Mouse (Mus musculus) heart, postnatal 0 days (tissue): Measurements from ENCODE around the gene Hyal3. TPM values are rescaled to one million over a fixed set of nuclear protein-coding genes. Genes with fewer than 3 reads are reported as not detected.
A peak's percentile ranks its signal among the peaks of the same experiment; 100 is the strongest.

Source experiments
- ATAC-seq: fragments of 200-750 bp; cut with Nextera tagmentation; 2 replicates; pipeline ENCODE4 v1.8.0; 2017; ENCODE audit warnings: low read depth, moderate number of reproducible peaks, moderate library complexity; ENCODE audit not compliant: insufficient read depth
- DNase-seq: peaks from one replicate; pipeline ENCODE4 v3.0.0-alpha.2; 2016; ENCODE audit warnings: low spot score
- H3K27ac ChIP-seq: fragments of 300-500 bp; sonication (generic); 2 replicates; pipeline ENCODE4 v1.5.1; 2014; ENCODE audit warnings: low read depth, mild to moderate bottlenecking
- H3K27me3 ChIP-seq: fragments of 300-500 bp; sonication (generic); 2 replicates; pipeline ENCODE4 v1.6.1; 2014; ENCODE audit warnings: low read length, mixed read lengths; ENCODE audit not compliant: control insufficient read depth, insufficient read depth
- H3K36me3 ChIP-seq: fragments of 300-500 bp; sonication (generic); replicated peaks from 2 replicates; pipeline ENCODE4 v1.6.1; 2014; ENCODE audit warnings: low read length, mixed read lengths; ENCODE audit not compliant: control insufficient read depth, insufficient read depth
- H3K4me1 ChIP-seq: fragments of 300-500 bp; sonication (generic); 2 replicates; pipeline ENCODE4 v1.6.1; 2014; ENCODE audit warnings: antibody characterized with exemption; ENCODE audit not compliant: control insufficient read depth, insufficient read depth
- H3K4me2 ChIP-seq: fragments of 300-500 bp; sonication (generic); 2 replicates; pipeline ENCODE4 v1.6.1; 2014; ENCODE audit warnings: low read depth, mild to moderate bottlenecking, low read length, moderate library complexity
- H3K4me3 ChIP-seq: fragments of 300-500 bp; sonication (generic); 2 replicates; pipeline ENCODE4 v1.5.1; 2014; ENCODE audit warnings: low read depth, low read length
- H3K9ac ChIP-seq: fragments of 300-500 bp; sonication (generic); replicated peaks from 2 replicates; pipeline ENCODE4 v1.6.1; 2014; ENCODE audit warnings: low read depth, low read length, mixed read lengths
- H3K9me3 ChIP-seq: fragments of 300-500 bp; sonication (generic); replicated peaks from 2 replicates; pipeline ENCODE4 v1.6.1; 2016; ENCODE audit warnings: low read length; ENCODE audit not compliant: control insufficient read depth
- CTCF ChIP-seq: IDR thresholded peaks from 2 replicates; pipeline ENCODE4 v1.5.1; 2016; ENCODE audit warnings: antibody characterized with exemption, control low read depth, low read depth
- EP300 ChIP-seq: IDR thresholded peaks from 2 replicates; pipeline ENCODE4 v1.6.1; 2016; ENCODE audit warnings: antibody characterized with exemption, low read depth
- WGBS: fragments of 180-500 bp; shearing (Covaris S2); extraction: QIAGEN DNeasy Blood & Tissue Kit; methylation state at CpG from one replicate; pipeline ENCODE4 v1.1.7; 2014; 5-methylcytosine and 5-hydroxymethylcytosine counted together
- polyA plus RNA-seq: library from polyadenylated mRNA; unstranded; fragments of >200 nt; fragmentation: Nextera tagmentation; extraction: Ambion mirVana; gene quantifications from 2 replicates; pipeline ENCODE4 v1.2.1, GENCODE M21; 2015
- total RNA-seq: library from RNA; depleted of rRNA; stranded (reverse); fragments of >200 nt; gene quantifications from 2 replicates; pipeline ENCODE4 v1.2.3, GENCODE M21; 2014; ENCODE audit warnings: low replicate concordance

Hyal3 gene
- total and polyA plus RNA-seq, 2 experiments from 2014 or later: 0.44 to 0.65 TPM

GRCm38 (mm10) chr9:107624951-107625350 lies 44.3 kb downstream of the Hyal3 start:
- H3K36me3 ChIP-seq: peaks cover 25% of the 10 kb centered on the region
- no peak overlapping the region for H3K4me3 ChIP-seq
- no peaks in the 10 kb centered on the region for H3K9me3 ChIP-seq
- peak overlapping the region; percentile 32; the same call in 1 of the 2 replicates for H3K9ac ChIP-seq
- H3K4me1 ChIP-seq: peaks cover 71% of the 10 kb centered on the region
- H3K4me2 ChIP-seq: peak overlapping the region; percentile 14; the same call in 1 of the 2 replicates
- TF ChIP-seq EP300 (no peak), CTCF (no peak)
- no peaks in the 10 kb centered on the region for H3K27me3 ChIP-seq
- DNase-seq (no peak), ATAC-seq (no peak)
- 79% methylated on average over 3 of the region's 3 CpGs for WGBS
- H3K27ac ChIP-seq: peak overlapping the region; percentile 94

GRCm38 (mm10) chr9:107625351-107626128 lies 44.9 kb downstream of the Hyal3 start:
- Histone ChIP-seq H3K36me3 (peaks cover 19% of the 10 kb centered on the region), H3K9ac (0 out of 2 replicates have a peak overlapping the region, but pooled peaks have one; percentile 32), H3K4me2 (0 out of 2 replicates have a peak overlapping the region, but pooled peaks have one; percentile 51), H3K27ac (peak overlapping the region; percentile 94), H3K9me3 (no peaks in the 10 kb centered on the region), H3K4me3 (no peak overlapping the region), H3K4me1 (peaks cover 71% of the 10 kb centered on the region), H3K27me3 (no peaks in the 10 kb centered on the region)
- 84% methylated on average over 12 of the region's 12 CpGs for WGBS
- DNase-seq (no peak), ATAC-seq (no peak)
- TF ChIP-seq EP300 (no peak), CTCF (peak; percentile 38)

GRCm38 (mm10) chr9:107626158-107626843 lies 45.7 kb downstream of the Hyal3 start:
- Histone ChIP-seq H3K27ac (peak overlapping the region; percentile 94), H3K4me2 (peak overlapping the region; percentile 51), H3K9me3 (no peaks in the 10 kb centered on the region), H3K27me3 (no peaks in the 10 kb centered on the region), H3K9ac (peak overlapping the region; percentile 2; the same call in 1 of the 2 replicates), H3K4me3 (0 out of 2 replicates have a peak overlapping the region, but pooled peaks have one; percentile 6), H3K4me1 (peaks cover 69% of the 10 kb centered on the region), H3K36me3 (peaks cover 18% of the 10 kb centered on the region)
- WGBS: 37% methylated on average over 13 of the region's 15 CpGs
- TF ChIP-seq CTCF (no peak), EP300 (no peak)
- DNase-seq (no peak), ATAC-seq (peak; percentile 3; the same call in 1 of the 2 replicates)

- no peak overlapping the region for H3K4me3 ChIP-seq
- peak overlapping the region; percentile 94 for H3K27ac ChIP-seq
- no peak for TF ChIP-seq EP300
- peak; percentile 98 for TF ChIP-seq CTCF
- no peaks in the 10 kb centered on the region for H3K9me3 ChIP-seq
- WGBS: 0% methylated on average over 2 of the region's 2 CpGs
- ATAC-seq (peak; percentile 60), DNase-seq (peak; percentile 79)
- H3K27me3 ChIP-seq: no peaks in the 10 kb centered on the region
- peaks cover 19% of the 10 kb centered on the region for H3K36me3 ChIP-seq
- peaks cover 66% of the 10 kb centered on the region for H3K4me1 ChIP-seq
- peak overlapping the region; percentile 2 for H3K9ac ChIP-seq
- H3K4me2 ChIP-seq: peak overlapping the region; percentile 51
These were observed 46.2 kb downstream of the Hyal3 start for GRCm38 (mm10) chr9:107626844-107627277.

- Histone ChIP-seq H3K4me1 (peaks cover 73% of the 10 kb centered on the region), H3K9me3 (no peaks in the 10 kb centered on the region), H3K36me3 (peaks cover 17% of the 10 kb centered on the region), H3K9ac (peak overlapping the region; percentile 2), H3K4me3 (no peak overlapping the region), H3K27ac (peak overlapping the region; percentile 94), H3K4me2 (peak overlapping the region; percentile 51), H3K27me3 (no peaks in the 10 kb centered on the region)
- no peak for DNase-seq
- WGBS: 22% methylated on average over 20 of the region's 20 CpGs
- TF ChIP-seq CTCF (no peak), EP300 (no peak)
- ATAC-seq: no peak
These were observed 47.0 kb downstream of the Hyal3 start for GRCm38 (mm10) chr9:107627387-107628255.
